Mouse (Mus musculus): ENCODE measurements around the gene Cpsf7.
"Not testable (repeated sequence)": the region's sequence is repeated elsewhere in the genome, so short reads cannot be mapped to it uniquely, and the experiment has no call there.

Cpsf7 gene

DNA sequence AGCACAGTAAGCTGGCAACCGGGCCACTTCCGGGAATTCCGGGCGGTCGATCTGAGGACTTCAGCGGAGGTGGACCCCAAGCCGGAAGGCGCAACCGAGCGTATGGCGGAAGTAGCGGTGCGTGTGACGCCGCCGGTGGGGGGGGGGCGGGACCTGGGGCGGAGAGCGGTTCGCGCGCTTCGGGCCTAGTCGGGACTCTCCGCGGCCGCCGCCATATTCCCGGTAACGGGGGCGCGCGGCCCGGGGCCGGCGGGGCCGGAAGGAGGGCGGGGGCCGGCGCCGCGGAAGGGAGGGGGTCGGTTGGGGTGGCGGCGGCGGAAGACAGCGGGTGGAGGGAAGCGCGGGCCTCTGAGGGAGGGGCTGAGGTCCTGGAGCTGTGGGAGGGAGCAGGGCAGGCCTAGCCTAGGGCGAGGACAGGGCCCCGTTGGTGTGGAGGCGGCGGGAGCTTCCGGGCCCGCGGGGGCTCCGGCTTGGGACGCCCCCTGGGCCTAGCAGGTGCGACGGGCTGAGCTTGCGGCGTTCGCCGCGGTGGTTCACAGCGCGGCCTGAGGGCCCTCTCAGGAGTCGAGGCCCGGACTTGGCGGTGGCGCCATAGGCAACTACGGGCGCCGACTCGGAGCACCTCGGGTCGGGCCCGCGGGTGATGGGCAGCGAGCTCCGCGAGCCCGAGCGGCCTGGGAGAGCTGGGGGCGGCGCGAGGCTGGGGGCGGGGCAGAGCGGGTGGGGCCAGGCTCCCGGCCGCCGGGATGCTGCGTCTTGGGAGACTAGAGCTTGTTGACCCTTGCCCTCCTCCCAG is at the start of gene Cpsf7:
Gene Cpsf7 (plus strand): TSS at position 161 of the 796 bp plus-strand sequence.
- DNase-seq (ENCODE audit: low spot score in 2 of 2), result peak; percentile 73 to 81

DNA sequence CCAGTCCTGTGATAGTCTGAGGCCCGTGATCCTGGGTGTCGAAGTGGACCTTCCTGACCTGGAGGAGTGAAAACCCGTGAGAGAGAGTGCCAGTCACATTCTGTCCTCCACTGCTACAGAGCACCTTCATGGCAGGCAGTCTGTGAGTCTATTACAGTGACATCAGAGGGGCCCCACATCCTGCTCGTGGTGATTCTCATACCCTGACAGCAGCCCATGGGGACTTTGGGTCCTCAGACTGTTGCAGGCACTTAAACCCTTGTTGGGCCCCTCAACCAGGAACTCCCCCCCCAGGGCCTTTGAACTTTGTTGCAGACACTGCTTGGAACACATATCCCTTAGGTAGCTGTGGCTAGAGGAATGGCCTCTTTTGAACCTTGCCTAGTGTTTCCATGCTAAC is 45.5 kb upstream of the Cpsf7 start:
- DNase-seq (ENCODE audit: low spot score in 2 of 2), result no peak

DNA sequence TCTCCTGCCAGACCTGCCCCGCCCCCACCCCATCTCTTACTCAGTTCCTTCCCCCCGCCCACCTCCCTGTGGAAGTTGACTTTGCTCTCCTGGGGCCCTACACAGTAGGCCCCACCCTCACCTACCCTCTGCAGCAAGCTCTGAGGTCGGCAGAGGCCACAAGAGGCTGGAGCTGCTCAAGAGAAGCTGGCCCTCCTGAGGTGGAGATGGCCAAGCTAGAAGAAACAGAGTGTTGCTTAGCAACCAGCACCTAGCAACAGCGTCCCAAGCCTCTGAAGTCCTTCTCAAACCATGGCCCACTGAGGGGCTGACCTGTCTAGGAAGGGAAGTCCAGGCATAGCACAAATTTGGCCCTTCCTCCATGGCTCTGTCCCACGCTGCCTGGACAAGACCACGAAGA is 42.4 kb upstream of the Cpsf7 start, which contains the start of gene Ppp1r32:
Gene Ppp1r32 (minus strand): TSS at position 226 of the 400 bp plus-strand sequence.
- DNase-seq (ENCODE audit: low spot score in 2 of 2), result no peak

DNA sequence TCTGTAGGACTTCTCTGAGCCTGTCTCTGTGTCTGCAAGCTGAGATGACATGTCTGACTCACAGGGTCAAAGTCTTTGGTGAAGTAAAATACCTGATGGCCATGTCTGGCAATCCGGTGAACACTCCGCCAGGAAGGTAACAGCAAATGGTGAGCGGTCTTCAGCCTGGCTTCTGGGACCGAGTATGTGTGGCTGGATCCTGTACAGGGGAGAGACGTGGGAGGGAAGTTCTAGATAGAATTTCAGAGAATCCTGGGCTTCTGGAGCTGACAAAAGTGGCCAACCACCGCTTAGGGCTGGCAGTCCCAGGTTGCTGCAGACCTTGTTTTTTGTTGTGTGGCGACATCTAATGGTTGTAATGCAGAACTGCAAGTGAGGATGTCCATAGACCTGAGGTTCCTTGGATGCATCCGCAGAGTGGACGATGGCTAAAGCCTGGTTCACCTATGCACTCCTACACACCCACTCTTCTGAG is 38.8 kb upstream of the Cpsf7 start:
- DNase-seq (ENCODE audit: low spot score in 2 of 2), result peak; percentile 25 to 36

DNA sequence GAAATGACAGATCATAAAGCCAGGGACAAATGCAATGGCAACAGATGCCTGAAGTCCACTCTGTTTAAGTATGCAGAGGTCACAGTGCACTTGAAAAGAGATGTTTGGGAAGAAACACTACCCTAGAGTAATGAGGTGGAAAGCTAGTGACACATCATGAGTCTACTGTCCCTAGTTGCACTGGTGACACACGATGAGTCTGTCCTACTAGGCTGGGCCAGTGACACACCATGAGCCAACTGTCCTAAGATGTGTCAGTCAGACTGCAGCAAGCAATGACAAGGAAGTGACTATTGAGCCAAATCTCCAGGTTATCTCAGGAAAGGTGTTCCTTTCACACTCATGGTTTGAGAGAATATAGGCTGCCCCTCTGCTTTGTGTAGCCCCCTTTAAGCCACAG is 29.4 kb upstream of the Cpsf7 start:
- DNase-seq (ENCODE audit: low spot score in 2 of 2), result no peak

DNA sequence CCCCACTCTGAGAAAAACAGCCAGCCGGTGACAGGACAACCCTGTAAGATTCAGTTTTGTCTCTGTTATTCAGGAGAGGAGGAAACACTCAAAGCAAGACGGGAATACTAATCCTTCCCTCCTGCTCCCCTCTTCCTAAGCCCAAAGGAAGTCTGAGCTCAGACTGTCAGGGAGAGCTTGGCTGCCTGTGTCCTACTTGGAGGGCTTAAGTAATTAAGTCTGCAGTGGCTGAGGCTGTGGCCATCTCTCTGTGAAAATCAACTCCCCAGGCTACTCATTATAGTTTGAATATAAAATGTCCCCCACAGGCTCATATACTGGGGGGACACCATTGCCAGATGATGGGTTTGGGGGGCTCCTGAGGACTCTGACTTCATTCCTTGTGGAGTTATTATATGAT is 28.1 kb upstream of the Cpsf7 start:
- DNase-seq (ENCODE audit: low spot score in 2 of 2), result no peak

DNA sequence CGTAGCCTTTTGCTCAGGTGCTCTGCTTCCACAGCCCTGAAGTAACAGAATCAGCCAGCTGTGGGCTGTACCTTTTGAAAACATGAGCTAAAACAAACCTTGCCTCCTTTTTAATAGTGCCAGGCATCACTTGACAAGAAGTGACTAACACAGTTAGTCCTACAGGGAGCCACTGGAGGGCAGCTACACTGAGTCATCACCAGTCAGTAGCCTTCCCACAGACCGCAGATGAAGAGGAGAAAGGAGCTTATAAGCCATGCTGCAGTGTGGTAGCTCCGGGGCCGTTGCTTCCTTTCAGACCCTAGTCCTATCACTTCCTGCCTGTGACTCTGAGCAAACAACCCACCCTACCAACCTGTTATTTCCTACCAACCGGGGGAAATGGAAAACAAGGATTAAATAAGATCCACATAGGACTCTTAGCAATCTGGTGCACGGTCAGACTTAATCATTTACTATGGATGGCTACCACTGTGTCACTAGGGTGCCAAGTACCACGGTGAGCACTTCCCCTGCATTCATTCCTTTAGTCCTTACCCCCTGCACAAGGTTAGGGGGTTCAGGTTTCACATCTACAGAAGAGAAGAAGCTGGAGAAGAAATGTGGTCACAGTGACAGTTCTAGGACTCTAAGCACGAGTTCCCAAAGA is 27.4 kb upstream of the Cpsf7 start:
- no peak for DNase-seq (ENCODE audit: low spot score in 2 of 2)

DNA sequence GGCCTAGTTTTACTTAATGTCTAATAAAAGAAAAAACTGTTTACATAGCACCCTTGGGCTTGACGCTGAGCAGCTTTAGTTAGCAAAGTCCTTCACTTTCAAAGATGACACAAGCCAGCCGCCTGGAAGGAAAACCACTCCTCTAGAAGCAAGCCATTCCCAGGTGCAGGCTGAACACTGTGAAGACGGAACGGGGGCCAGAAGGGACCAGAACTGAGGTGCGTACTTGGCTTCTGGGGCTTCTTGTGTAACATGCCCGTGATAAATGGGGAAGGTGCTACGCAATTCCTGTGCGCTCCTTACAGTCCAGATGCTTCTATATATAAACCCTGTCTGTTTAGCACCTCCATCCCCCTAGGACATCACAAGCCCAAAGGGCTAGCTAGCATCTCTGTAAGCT is 24.5 kb upstream of the Cpsf7 start:
- DNase-seq (ENCODE audit: low spot score in 2 of 2), result no peak

DNA sequence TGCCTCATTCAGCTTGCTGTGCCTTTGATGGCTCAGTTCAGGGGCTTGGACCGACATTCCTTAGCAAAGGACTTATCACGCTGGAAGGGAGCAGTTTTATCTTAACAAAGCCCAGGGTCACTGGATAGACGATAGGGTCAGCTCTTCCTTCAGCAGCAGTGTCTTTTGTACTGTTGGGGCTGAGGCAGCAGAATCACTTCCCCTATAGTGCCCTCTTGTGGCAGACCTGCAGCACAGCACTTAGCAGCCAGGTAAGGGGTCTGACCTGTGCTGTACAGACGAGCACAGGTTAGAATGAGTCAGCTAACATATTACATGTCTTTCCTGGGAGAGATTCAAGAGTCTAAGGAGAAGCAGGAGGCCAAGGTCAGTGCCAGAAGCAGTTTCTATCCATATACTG is 22.5 kb upstream of the Cpsf7 start:
- no peak for DNase-seq (ENCODE audit: low spot score in 2 of 2)

DNA sequence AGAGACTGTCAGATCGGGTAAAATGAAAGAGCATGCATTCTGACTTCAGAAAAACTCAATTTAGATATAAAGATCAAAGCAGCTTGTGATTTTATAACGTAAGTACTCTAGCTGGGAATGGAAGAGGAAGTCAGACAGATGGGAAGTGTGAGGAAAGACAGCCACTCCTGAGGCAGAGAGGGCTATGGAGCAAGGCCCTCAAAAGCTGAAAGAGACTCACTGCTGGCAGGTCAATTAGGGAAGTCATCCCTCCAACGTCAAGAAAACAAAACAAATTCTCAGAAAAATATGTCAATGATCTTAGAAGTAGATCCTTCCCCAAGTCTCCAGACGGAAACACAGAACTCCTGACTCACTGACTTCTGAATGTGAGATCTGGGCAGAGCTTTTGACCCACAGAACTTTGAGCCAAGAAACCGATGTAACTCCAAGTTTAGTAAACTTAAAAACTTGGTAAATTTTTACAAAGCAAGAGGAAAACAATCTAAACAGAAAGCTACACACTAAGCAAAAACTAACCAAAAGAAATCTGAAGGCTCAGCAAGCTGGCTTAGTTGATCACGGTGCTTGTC is 14.2 kb upstream of the Cpsf7 start:
- no peak for DNase-seq (ENCODE audit: low spot score in 2 of 2)

DNA sequence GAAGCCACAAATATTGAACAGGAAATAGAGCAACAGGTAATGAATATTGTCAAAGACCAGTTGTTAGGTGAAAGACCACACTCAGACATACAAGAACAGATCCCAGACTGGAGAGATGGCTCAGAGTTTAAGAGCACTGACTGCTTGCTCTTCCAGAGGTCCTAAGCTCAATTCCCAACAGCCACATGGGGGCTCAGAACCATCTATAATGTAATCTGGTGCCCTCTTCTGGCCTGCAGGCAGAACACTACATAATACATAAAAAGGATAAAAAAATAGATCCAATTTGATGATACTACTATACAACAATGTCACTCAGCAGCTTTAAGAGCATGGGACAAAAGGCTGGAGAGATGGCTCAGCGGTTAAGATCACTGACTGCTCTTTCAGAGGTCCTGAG is 4.7 kb upstream of the Cpsf7 start:
- DNase-seq (ENCODE audit: low spot score in 2 of 2), result no peak

DNA sequence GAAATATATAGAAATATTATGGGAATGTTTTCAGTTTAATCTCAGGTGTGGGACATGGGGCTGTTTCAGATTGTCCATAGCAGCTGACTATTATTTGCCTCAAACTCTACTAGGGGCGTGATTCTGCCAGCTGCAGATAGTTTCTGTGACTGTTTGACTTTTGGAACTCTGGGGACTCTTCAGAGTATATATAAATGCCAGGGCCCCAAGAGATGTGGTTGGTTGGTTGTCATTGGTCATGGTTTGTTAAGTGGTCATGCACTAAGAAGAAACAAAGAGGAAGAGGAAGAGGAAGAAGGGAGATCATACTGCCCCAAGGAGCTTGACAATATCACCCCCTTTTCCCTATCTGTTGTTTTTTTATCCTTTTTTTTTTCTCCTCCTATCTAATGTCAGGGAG is 3.1 kb upstream of the Cpsf7 start:
- DNase-seq (ENCODE audit: low spot score in 2 of 2), result no peak

DNA sequence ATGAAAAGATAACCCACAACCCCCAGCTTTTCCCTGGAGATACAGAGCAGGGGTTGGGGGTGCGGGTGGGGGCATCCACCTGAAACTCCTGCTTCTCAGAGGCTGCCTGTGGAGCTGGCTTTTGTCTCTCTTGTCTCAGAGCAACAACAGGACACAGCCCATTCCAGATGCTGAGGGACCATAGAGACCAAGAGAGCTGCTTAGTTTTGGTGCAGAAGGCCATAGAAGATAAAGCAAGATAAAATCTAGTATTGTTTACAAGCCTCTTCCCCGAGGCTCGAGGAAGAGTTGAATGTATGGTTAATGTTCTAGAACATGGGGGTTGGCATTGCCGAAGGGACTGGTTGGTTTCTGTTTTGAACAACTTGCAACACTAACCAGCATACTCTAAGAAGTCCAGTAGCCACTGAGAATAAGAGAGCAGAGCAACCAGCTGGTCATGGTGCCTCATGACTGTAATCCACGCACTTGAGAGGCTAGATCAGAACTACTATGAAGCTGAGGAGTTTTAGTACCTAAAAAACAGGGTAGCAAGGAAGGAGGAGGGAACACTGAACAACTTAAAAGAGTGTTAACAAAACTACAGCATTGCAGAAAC is 1.5 kb upstream of the Cpsf7 start:
- no peak for DNase-seq (ENCODE audit: low spot score in 2 of 2)

DNA sequence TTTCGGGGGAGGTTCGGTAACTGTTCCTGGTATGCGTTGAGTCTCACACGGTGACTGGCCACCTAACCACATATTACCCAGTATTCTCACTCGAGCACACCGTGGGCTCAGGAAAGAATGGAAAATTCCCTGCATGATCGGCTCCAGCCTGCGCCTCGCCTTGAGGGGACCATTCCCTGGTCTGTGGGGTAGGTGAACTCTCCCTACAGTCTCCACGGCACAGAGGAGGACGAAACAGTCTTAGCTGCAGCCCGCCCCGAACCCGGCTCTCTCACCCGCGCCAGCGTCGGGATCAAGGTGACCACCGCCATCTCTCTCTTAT is 321 bp upstream of the Cpsf7 start:
- no peak for DNase-seq (ENCODE audit: low spot score in 2 of 2)

DNA sequence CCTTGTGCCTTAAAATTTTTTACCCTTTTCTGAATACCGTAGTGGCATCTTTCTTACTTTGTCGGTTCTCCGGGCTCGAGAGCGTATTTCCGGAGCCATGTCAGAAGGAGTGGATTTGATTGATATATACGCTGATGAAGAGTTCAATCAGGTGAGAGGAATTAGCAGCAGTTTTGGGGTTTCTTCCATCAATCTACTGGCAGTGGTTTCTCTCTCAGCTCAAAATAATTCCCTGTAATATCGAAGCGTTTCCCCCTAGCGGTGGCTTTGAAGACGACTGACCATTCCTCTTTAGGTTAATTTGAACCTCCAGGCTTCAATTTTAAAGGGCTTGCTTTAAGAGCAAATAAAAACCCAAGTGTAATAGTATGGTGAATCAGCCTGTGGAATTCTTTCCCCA is 844 bp downstream of the Cpsf7 start, which contains the start of gene Sdhaf2:
Gene Sdhaf2 (minus strand): TSS at position 233 of the 400 bp plus-strand sequence.
- no peak for DNase-seq (ENCODE audit: low spot score in 2 of 2)

DNA sequence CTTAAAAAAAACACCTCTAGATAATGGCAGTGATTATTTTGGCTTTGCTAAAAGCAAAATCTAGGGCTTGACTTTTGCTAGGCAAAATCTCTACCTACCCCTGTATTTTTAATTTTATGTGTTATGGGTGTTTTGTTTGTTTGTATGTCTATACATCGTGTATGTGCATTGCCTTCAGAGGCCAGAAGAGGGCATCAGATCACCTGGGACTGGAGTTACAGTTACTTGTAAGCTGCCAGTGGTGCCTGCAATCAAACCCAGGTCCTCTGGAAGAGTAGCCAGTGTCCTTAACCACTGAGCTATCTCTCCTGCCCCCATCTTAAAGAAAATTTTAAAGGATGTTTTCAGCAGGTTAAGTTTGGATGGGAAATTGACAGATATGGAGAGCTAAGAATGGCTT is 5.0 kb downstream of the Cpsf7 start:
- no peak for DNase-seq (ENCODE audit: low spot score in 2 of 2)

DNA sequence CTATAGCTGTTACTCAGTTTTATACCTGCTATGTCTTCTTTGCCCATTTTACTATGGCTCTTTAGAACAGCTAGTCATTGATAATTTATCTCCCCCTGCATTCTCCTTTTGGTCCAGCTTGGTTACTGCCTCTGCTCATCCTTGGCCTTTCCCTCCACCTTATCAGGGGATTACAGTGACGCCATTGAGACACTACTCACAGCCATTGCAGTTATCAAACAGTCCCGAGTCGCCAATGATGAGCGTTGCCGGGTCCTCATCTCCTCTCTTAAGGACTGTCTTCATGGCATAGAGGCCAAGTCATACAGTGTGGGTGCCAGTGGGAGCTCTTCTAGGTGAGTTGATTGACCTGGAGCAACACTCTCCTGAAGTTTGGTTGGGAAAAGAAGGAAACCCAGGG is 14.4 kb downstream of the Cpsf7 start:
- DNase-seq (ENCODE audit: low spot score in 2 of 2), result no peak

DNA sequence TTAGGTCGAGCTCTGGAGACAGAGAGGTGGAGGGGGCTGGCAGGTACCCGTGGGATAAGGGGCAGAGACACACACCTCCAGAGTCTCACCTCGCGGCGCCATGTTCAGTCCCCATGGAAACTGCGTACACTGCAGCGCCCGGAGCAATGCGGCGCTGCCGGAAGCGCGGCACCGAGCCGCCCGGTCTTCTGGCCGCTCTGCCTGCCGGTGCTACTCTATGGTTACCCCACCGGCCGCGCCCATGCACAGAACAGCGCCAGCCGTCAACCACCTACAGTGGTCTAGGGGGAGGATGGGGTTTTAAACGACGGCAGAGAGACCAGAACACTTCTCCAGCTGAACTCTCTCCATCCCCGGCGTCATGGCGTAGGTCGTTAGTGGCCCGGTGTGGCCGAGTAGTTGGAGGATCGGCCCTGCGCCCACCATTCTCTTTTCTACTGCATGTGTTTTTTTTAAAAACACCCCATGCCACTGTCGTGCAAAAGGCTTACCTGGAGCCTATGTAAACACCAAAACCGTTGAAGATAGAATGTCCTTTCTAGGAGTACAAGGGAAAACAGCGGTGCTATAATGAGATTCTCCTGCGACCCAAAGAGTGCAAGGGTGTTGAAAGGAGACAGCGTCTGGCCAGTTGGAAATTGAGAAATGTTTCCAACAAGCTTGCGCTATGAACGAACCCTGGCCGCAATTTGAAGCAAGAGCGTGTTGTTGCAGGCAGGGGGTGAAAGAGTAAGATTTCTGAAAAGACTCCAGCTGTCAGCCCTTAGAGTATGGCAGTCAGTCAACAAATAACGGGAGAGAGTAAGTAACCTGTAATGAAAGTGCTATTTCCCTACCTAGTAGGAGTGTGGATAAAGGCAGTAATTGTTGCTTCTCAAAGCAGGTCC is 30.8 kb downstream of the Cpsf7 start, which contains the start of gene Tmem216:
Gene Tmem216 (minus strand): TSS at position 615 of the 887 bp plus-strand sequence.
- peak; percentile 67 to 76 for DNase-seq (ENCODE audit: low spot score in 2 of 2)

DNA sequence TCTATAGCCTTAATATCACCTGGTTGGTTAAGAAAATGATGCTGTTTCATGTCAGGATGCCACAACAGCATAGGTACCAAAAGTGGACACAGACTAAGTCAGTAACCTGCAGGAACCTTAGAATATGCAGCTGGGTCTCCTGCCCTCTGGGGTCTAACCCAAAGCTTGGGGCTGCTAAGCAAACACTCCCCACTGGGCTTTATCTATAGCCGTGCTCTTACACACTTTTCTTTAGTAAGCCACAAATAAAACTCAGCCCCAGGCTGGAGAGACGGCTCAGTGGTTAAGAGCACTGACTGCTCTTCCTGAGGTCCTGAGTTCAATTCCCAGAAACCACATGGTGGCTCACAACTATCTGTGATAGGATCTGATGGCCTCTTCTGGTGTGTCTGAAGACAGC is 31.9 kb downstream of the Cpsf7 start:
- DNase-seq (ENCODE audit: low spot score in 2 of 2), result no peak

DNA sequence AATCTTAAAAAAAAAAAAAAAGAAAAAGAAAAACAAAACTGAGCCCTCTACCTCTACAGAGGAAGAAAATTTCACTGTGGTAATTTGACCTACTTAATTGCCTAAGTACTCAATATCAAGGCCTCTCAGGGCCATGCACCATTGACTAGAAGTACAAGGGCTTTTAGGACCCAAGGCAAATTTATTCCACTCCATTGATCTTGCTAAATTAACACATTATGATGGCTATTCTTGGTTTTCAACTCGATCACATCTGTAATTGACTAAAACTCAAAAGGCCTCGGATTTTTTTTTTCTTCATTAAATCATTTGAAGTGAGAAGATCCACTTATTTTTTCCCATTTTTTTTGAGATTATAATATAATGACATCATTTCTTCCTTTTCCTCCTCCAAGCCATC is 32.4 kb downstream of the Cpsf7 start:
- DNase-seq (ENCODE audit: low spot score in 2 of 2), result no peak

DNA sequence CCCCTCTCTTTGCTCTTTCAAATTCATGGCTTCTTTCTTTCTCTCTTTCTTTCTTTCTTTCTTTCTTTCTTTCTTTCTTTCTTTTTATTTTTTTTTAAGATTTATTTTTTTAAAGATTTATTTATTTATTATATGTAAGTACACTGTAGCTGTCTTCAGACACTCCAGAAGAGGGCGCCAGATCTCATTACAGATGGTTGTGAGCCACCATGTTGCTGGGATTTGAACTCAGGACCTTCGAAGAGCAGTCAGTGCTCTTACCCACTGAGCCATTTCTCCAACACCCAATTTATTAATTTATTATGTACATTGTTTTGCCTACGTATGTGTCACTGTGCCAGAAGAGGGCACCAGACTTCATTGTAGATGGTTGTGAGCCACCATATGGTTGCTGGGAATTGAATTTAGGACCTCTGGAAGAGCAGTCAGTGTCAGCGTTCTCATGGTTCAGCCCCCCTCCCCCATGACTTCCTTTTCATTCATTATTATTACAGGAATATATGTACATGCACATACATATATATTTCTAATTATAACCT is 32.8 kb downstream of the Cpsf7 start:
- DNase-seq (ENCODE audit: low spot score in 2 of 2), result not testable (repeated sequence)

Measured in frontal cortex, postnatal 25 days (tissue).